Mouse (Mus musculus): ENCODE measurements at regions not wholly inside any gene's neighbourhood (a gene's known extent, or its start where the extent isn't known, plus 50 kb on each side); places are given as distances from the start of the nearest gene placed in this dataset.
A peak's percentile ranks its signal among the peaks of the same experiment; 100 is the strongest.
"Not testable (repeated sequence)": the region's sequence is repeated elsewhere in the genome, so short reads cannot be mapped to it uniquely, and the experiment has no call there.

GRCm38 (mm10) chr6:68680099-68680791 is 1144.6 kb upstream of the Tacstd2 start:
- Histone ChIP-seq H3K4me3 (ENCODE audit: insufficient read depth, poor library complexity, severe bottlenecking) (no peak overlapping the region), H3ac (ENCODE audit: control insufficient read depth, insufficient read length, low read depth) (no peak overlapping the region), H3K79me2 (ENCODE audit: control insufficient read depth, insufficient read depth) (no peaks in the 10 kb centered on the region), H3K27me3 (ENCODE audit: control insufficient read depth, insufficient read depth, insufficient read length) (no peaks in the 10 kb centered on the region), H3K36me3 (ENCODE audit: control insufficient read depth, insufficient read depth) (no peaks in the 10 kb centered on the region), H3K79me3 (ENCODE audit: low read depth) (no peaks in the 10 kb centered on the region)
- no peak for TF ChIP-seq FOSL1 (IDR thresholded peaks at IDR 0.05; ENCODE audit: insufficient read depth, low read length, poor library complexity, severe bottlenecking)
- no peak for TF ChIP-seq MAX (IDR thresholded peaks at IDR 0.05)
- TF ChIP-seq CEBPB (IDR thresholded peaks at IDR 0.05; ENCODE audit: low read depth) = no peak
- no peak for TF ChIP-seq CTCF (IDR thresholded peaks at IDR 0.05; ENCODE audit: control insufficient read depth, insufficient read depth, insufficient read length)
- no peak for TF ChIP-seq USF1 (IDR thresholded peaks at IDR 0.05; ENCODE audit: low read depth)
- TF ChIP-seq MYOG (IDR thresholded peaks at IDR 0.05; ENCODE audit: control insufficient read depth, extremely low read depth, insufficient read length) = no peak
- TF ChIP-seq MYOD1 (IDR thresholded peaks at IDR 0.05; ENCODE audit: control insufficient read depth, insufficient read length, low read depth) = no peak

GRCm38 (mm10) chr6:68668433-68668832 is 1132.8 kb upstream of the Tacstd2 start:
- peak; percentile 53 for TF ChIP-seq CTCF (IDR thresholded peaks at IDR 0.05; ENCODE audit: control insufficient read depth, insufficient read depth, insufficient read length)
- H3K36me3 ChIP-seq (ENCODE audit: control insufficient read depth, insufficient read depth); H3ac ChIP-seq (ENCODE audit: control insufficient read depth, insufficient read length, low read depth); H3K27me3 ChIP-seq (ENCODE audit: control insufficient read depth, insufficient read depth, insufficient read length); H3K79me2 ChIP-seq (ENCODE audit: control insufficient read depth, insufficient read depth); H3K4me3 ChIP-seq (ENCODE audit: insufficient read depth, poor library complexity, severe bottlenecking); H3K79me3 ChIP-seq (ENCODE audit: low read depth): not testable (repeated sequence)

- H3ac ChIP-seq (ENCODE audit: control insufficient read depth, insufficient read length, low read depth); H3K4me3 ChIP-seq (ENCODE audit: insufficient read depth, poor library complexity, severe bottlenecking); H3K27me3 ChIP-seq (ENCODE audit: control insufficient read depth, insufficient read depth, insufficient read length); H3K79me2 ChIP-seq (ENCODE audit: control insufficient read depth, insufficient read depth); H3K79me3 ChIP-seq (ENCODE audit: low read depth); H3K36me3 ChIP-seq (ENCODE audit: control insufficient read depth, insufficient read depth): not testable (repeated sequence)
Measured at GRCm38 (mm10) chr6:68632309-68632708, 1096.7 kb upstream of the Tacstd2 start.

GRCm38 (mm10) chr6:68631787-68632186 is 1096.2 kb upstream of the Tacstd2 start:
- Histone ChIP-seq H3K4me3 (ENCODE audit: insufficient read depth, poor library complexity, severe bottlenecking) (no peak overlapping the region), H3ac (ENCODE audit: control insufficient read depth, insufficient read length, low read depth) (no peak overlapping the region), H3K27me3 (ENCODE audit: control insufficient read depth, insufficient read depth, insufficient read length) (no peaks in the 10 kb centered on the region), H3K79me2 (ENCODE audit: control insufficient read depth, insufficient read depth) (no peaks in the 10 kb centered on the region), H3K36me3 (ENCODE audit: control insufficient read depth, insufficient read depth) (no peaks in the 10 kb centered on the region), H3K79me3 (ENCODE audit: low read depth) (no peaks in the 10 kb centered on the region)
- TF ChIP-seq MYOD1 (IDR thresholded peaks at IDR 0.05; ENCODE audit: control insufficient read depth, insufficient read length, low read depth) = no peak
- TF ChIP-seq CTCF (IDR thresholded peaks at IDR 0.05; ENCODE audit: control insufficient read depth, insufficient read depth, insufficient read length) = no peak
- no peak for TF ChIP-seq USF1 (IDR thresholded peaks at IDR 0.05; ENCODE audit: low read depth)
- TF ChIP-seq FOSL1 (IDR thresholded peaks at IDR 0.05; ENCODE audit: insufficient read depth, low read length, poor library complexity, severe bottlenecking) = no peak
- no peak for TF ChIP-seq MAX (IDR thresholded peaks at IDR 0.05)
- no peak for TF ChIP-seq CEBPB (IDR thresholded peaks at IDR 0.05; ENCODE audit: low read depth)
- TF ChIP-seq MYOG (IDR thresholded peaks at IDR 0.05; ENCODE audit: control insufficient read depth, extremely low read depth, insufficient read length) = no peak

- Histone ChIP-seq H3K79me2 (ENCODE audit: control insufficient read depth, insufficient read depth) (no peaks in the 10 kb centered on the region), H3K79me3 (ENCODE audit: low read depth) (no peaks in the 10 kb centered on the region), H3ac (ENCODE audit: control insufficient read depth, insufficient read length, low read depth) (no peak overlapping the region), H3K36me3 (ENCODE audit: control insufficient read depth, insufficient read depth) (no peaks in the 10 kb centered on the region), H3K27me3 (ENCODE audit: control insufficient read depth, insufficient read depth, insufficient read length) (no peaks in the 10 kb centered on the region), H3K4me3 (ENCODE audit: insufficient read depth, poor library complexity, severe bottlenecking) (no peak overlapping the region)
- TF ChIP-seq MAX (IDR thresholded peaks at IDR 0.05) (no peak), CTCF (IDR thresholded peaks at IDR 0.05; ENCODE audit: control insufficient read depth, insufficient read depth, insufficient read length) (no peak), CEBPB (IDR thresholded peaks at IDR 0.05; ENCODE audit: low read depth) (no peak), MYOG (IDR thresholded peaks at IDR 0.05; ENCODE audit: control insufficient read depth, extremely low read depth, insufficient read length) (no peak), FOSL1 (IDR thresholded peaks at IDR 0.05; ENCODE audit: insufficient read depth, low read length, poor library complexity, severe bottlenecking) (no peak)
Measured at GRCm38 (mm10) chr6:68606033-68606432, 1070.4 kb upstream of the Tacstd2 start.

Data from C2C12 (cell line).